Mouse (Mus musculus) bone marrow, adult 2 months (tissue): Measurements from ENCODE around the gene Socs7. TPM values are rescaled to one million over a fixed set of nuclear protein-coding genes. Genes with fewer than 3 reads are reported as not detected.

Source experiments
- H3K27ac ChIP-seq: fragments of 200-500 bp; 2 replicates; pipeline ENCODE4 v1.5.1; 2012; ENCODE audit warnings: low read depth, mild to moderate bottlenecking, control low read depth, inconsistent platforms, low read length; ENCODE audit not compliant: control insufficient read depth, poor library complexity, insufficient read depth
- H3K4me1 ChIP-seq: fragments of 200-500 bp; 2 replicates; pipeline ENCODE4 v1.6.1; 2011; ENCODE audit warnings: low read length; ENCODE audit not compliant: control insufficient read depth, insufficient read depth
- H3K4me3 ChIP-seq: fragments of 200-500 bp; replicated peaks from 2 replicates; pipeline ENCODE3; 2011; ENCODE audit warnings: mild to moderate bottlenecking, low read depth, low read length, control low read depth; ENCODE audit not compliant: control insufficient read depth
- CTCF ChIP-seq: fragments of 200-500 bp; IDR thresholded peaks from 2 replicates; pipeline ENCODE4 v1.5.1; 2011; ENCODE audit warnings: low read length, control low read depth; ENCODE audit not compliant: control insufficient read depth, insufficient read depth
- POLR2A ChIP-seq: fragments of 200-500 bp; IDR thresholded peaks from 2 replicates; pipeline ENCODE4 v1.6.1; 2011; ENCODE audit warnings: low read depth, mild to moderate bottlenecking, control low read depth, low read length, borderline replicate concordance; ENCODE audit not compliant: control insufficient read depth
- WGBS: fragments of 180-500 bp; shearing (Covaris S2); methylation state at CpG from one replicate; pipeline ENCODE4 v1.1.7; 2018; 5-methylcytosine and 5-hydroxymethylcytosine counted together
- polyA plus RNA-seq: library from polyadenylated mRNA; stranded (reverse); fragments of >200 nt; gene quantifications from 2 replicates; pipeline ENCODE4 v1.2.4, GENCODE M21; 2011; ENCODE audit warnings: low replicate concordance; ENCODE audit not compliant: missing spikeins, insufficient read depth, insufficient read length

The Socs7 gene
- polyA plus RNA-seq, 1 experiment = 4.3 TPM

DNA sequence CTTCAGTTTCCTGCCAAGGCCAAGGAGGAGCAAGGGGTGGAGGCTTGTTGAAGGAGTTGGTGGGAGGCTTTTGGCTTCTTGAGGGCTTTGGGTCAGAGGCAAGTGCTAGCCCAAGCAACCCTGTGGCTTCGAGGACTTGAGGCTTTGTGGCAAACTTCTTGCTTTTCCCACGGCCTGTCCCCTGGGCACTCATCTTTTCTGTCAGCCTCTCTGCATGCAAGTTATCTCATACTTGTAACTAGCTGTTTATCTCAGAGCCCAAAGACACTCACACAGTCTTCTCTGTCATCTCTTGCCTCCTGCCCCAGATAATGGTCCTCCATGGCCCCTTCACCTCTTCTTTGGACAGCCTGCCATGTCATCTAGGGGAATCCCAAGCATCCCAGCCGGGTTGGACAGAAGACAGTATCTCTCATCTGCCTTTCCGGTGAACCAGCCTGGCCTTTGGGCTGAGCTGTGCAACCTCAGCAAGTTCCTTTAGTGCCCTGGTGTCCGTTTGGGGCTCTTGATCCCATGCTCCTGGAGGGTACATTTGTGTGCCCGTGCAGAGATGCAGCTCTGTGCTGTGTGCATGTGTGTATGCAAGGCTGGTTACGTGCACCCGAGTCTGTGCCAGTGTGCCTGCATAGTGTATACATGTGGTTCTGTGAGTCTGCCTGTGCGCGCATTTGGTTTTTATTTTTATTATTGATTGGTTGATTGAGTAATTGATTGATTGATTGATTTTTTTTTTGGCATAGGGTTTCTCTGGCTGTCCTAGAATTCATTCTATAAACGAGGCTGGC lies 80.7 kb downstream of the Socs7 start:
- TF ChIP-seq POLR2A (no peak), CTCF (no peak)
- 69% methylated on average over 11 of the region's 11 CpGs for WGBS
- H3K4me3 ChIP-seq = peak overlapping the region; percentile 60
- peaks cover 11% of the 10 kb centered on the region for H3K4me1 ChIP-seq
- H3K27ac ChIP-seq = peak overlapping the region; percentile 88

DNA sequence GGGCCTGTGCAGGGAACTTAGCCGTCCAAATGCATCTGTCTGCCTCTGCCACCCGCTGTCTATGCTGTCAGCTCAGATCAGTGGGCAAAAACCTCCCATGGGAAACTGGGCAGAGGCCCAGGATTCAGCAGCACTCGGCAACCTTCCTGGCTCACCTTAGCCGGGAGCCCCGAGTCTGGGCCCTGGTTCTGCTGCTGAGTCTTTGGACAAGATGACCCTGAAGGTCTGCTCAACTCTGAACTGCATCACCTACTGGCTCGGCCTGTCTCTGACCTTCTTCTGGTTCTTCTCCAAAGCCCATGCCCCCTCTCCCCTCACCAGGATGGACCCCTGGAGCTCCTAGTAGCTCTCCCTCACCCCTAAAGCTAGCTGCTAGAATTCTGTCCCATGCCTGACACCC lies 83.2 kb downstream of the Socs7 start:
- no peak for TF ChIP-seq POLR2A
- TF ChIP-seq CTCF = no peak
- Histone ChIP-seq H3K4me3 (no peak overlapping the region), H3K4me1 (peaks cover 19% of the 10 kb centered on the region), H3K27ac (peak overlapping the region; percentile 92)
- WGBS = 73% methylated on average over 6 of the region's 6 CpGs

DNA sequence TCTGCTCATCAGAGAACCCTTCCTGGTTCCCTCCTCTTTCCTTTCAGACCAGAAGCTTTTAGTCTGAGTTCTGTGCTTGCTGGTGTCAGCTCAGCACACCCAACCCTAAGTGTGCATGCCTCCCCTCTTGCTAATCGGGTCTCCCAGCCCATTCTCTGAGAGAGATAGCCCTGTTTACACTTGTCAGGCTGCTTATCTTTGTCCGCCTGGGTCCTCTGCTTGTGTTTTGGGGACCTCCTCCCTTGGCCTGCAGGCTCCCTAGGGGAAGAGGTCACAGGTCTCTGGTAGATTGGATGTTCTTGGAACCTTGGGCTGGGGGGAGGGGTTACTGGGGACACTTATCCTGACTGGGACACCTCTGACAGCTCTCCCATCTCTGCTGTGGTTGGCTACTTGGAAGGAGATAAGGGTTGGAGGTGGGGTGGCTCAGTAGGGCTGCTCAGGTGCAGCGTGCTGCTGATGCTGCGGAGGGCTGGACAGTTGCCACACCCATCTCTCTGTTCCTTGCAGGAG lies 83.7 kb downstream of the Socs7 start:
- Histone ChIP-seq H3K27ac (peak overlapping the region; percentile 92), H3K4me3 (peak overlapping the region; percentile 4), H3K4me1 (peaks cover 19% of the 10 kb centered on the region)
- WGBS = 56% methylated on average over 4 of the region's 4 CpGs
- peak; percentile 23; the same call in 1 of the 2 replicates for TF ChIP-seq POLR2A
- no peak for TF ChIP-seq CTCF

DNA sequence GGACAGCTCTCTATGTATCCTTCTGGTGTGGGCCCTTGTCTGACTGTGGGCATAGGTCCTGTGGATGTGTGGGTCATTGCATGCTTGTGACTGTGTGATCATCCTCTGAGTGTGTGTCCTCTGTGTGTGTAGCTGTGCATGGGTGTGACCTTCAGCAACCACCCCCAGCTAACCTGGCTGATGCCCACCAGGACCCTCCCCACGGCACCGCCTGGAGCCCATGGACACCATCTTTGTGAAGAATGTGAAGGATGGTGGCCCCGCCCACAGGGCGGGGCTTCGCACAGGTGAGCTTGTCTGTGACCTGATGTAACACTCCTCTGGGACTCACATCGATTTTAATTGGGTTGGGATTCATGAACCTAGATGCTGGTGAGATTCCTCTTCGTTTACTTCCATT lies 85.6 kb downstream of the Socs7 start:
- H3K4me1 ChIP-seq = peaks cover 19% of the 10 kb centered on the region
- WGBS = 82% methylated on average over 7 of the region's 7 CpGs
- TF ChIP-seq CTCF = no peak
- no peak for TF ChIP-seq POLR2A
- H3K4me3 ChIP-seq = no peak overlapping the region
- H3K27ac ChIP-seq = no peak overlapping the region

Other genes with a start within 250 kb of the Socs7 start
- 0.77 and 2.2 TPM in 2 replicates for gene Tbx21, start 247.2 kb upstream of the Socs7 start, polyA plus RNA-seq
- gene Tbkbp1, start 211.1 kb upstream of the Socs7 start, polyA plus RNA-seq = 6.3 and 16.6 TPM in 2 replicates
- gene Kpnb1, start 174.7 kb upstream of the Socs7 start, polyA plus RNA-seq = 66.4 and 67.4 TPM in 2 replicates
- gene Npepps, start 81.9 kb upstream of the Socs7 start, polyA plus RNA-seq = 15.1 and 41.8 TPM in 2 replicates
- gene Mrpl45, start 46.8 kb upstream of the Socs7 start, polyA plus RNA-seq = 7.8 and 16.9 TPM in 2 replicates
- gene Gpr179, start 10.5 kb upstream of the Socs7 start, polyA plus RNA-seq = not detected in 2 replicates
- gene Arhgap23, start 53.0 kb downstream of the Socs7 start, polyA plus RNA-seq = 32.9 and 39.9 TPM in 2 replicates
- gene 4933428G20Rik, start 137.8 kb downstream of the Socs7 start, polyA plus RNA-seq = not detected in 2 replicates
- gene Srcin1, start 213.6 kb downstream of the Socs7 start, polyA plus RNA-seq = 0.23 and 0.57 TPM in 2 replicates